Mouse (Mus musculus) cerebellum, adult (tissue): ENCODE measurements around the gene Krtap4-6.
"Not testable (repeated sequence)": the region's sequence is repeated elsewhere in the genome, so short reads cannot be mapped to it uniquely, and the experiment has no call there.

Source experiments
- ATAC-seq: cut with Nextera tagmentation; 2 replicates; pipeline ENCODE4 v1.9.2; 2017; ENCODE audit warnings: mild to moderate bottlenecking, moderate library complexity, mixed read lengths; ENCODE audit not compliant: insufficient number of reproducible peaks, low FRiP score, low TSS enrichment

Krtap4-6 gene

GRCm38 (mm10) chr11:99665860-99666259 is at the start of gene Krtap4-6:
Gene Krtap4-6, minus strand, starts transcription at chr11:99665960.
- no peak for ATAC-seq

GRCm38 (mm10) chr11:99690463-99690862 is 24.7 kb upstream of the Krtap4-6 start, which contains the start of gene Gm14190:
Gene Gm14190, minus strand, starts transcription at chr11:99690740.
- no peak for ATAC-seq

- not testable (repeated sequence) for ATAC-seq
Observed at GRCm38 (mm10) chr11:99685235-99685634, 19.5 kb upstream of the Krtap4-6 start.

- ATAC-seq, result no peak
Observed at GRCm38 (mm10) chr11:99683481-99683880, 17.7 kb upstream of the Krtap4-6 start.

GRCm38 (mm10) chr11:99662802-99663201 is 3.0 kb downstream of the Krtap4-6 start:
- no peak for ATAC-seq

GRCm38 (mm10) chr11:99659256-99659655 is 6.5 kb downstream of the Krtap4-6 start:
- ATAC-seq, result no peak

GRCm38 (mm10) chr11:99658467-99659010 is 7.2 kb downstream of the Krtap4-6 start, which contains the start of gene Gm11563:
Gene Gm11563, minus strand, starts transcription at chr11:99658960.
- ATAC-seq, result not testable (repeated sequence)

- no peak for ATAC-seq
Observed at GRCm38 (mm10) chr11:99657051-99657450, 8.7 kb downstream of the Krtap4-6 start.

- ATAC-seq, result no peak
Observed at GRCm38 (mm10) chr11:99650136-99650535, 15.6 kb downstream of the Krtap4-6 start, which contains the start of gene Gm11555. Gene Gm11555, minus strand, starts transcription at chr11:99650236.

GRCm38 (mm10) chr11:99646444-99646843 is 19.3 kb downstream of the Krtap4-6 start:
- ATAC-seq, result no peak

GRCm38 (mm10) chr11:99644351-99644750 is 21.4 kb downstream of the Krtap4-6 start:
- ATAC-seq, result no peak

- not testable (repeated sequence) for ATAC-seq
Observed at GRCm38 (mm10) chr11:99643635-99644139, 22.1 kb downstream of the Krtap4-6 start, which contains the start of gene Krtap4-7. Gene Krtap4-7, minus strand, starts transcription at chr11:99644089.

- ATAC-seq, result no peak
Observed at GRCm38 (mm10) chr11:99640926-99641325, 24.8 kb downstream of the Krtap4-6 start.

- ATAC-seq, result no peak
Observed at GRCm38 (mm10) chr11:99637086-99637485, 28.7 kb downstream of the Krtap4-6 start.

GRCm38 (mm10) chr11:99634653-99635134 is 31.1 kb downstream of the Krtap4-6 start, which contains the start of gene Krtap4-2:
Gene Krtap4-2, minus strand, starts transcription at chr11:99635084.
- ATAC-seq, result no peak

- ATAC-seq, result no peak
Observed at GRCm38 (mm10) chr11:99633293-99633692, 32.5 kb downstream of the Krtap4-6 start.

- ATAC-seq, result no peak
Observed at GRCm38 (mm10) chr11:99630890-99631289, 34.9 kb downstream of the Krtap4-6 start.

GRCm38 (mm10) chr11:99628138-99628537 is 37.6 kb downstream of the Krtap4-6 start, which contains the start of gene Krtap4-1:
Gene Krtap4-1, minus strand, starts transcription at chr11:99628238.
- no peak for ATAC-seq

GRCm38 (mm10) chr11:99620335-99620734 is 45.4 kb downstream of the Krtap4-6 start, which contains the start of gene Gm11562:
Gene Gm11562, minus strand, starts transcription at chr11:99620435.
- no peak for ATAC-seq
